Mouse (Mus musculus) ES-E14 (cell line): ENCODE measurements at regions not wholly inside any gene's neighbourhood (a gene's known extent, or its start where the extent isn't known, plus 50 kb on each side); places are given as distances from the start of the nearest gene placed in this dataset.

Experiments
- DNase-seq: peaks from one replicate; pipeline ENCODE4 v3.0.0-alpha.2; 2013; ENCODE audit warnings: low read depth, low spot score
- H3K27ac ChIP-seq: 2 replicates; pipeline ENCODE4 v1.5.1; 2012; ENCODE audit warnings: low read depth, mild to moderate bottlenecking, low read length, moderate library complexity, mixed read lengths; ENCODE audit not compliant: poor library complexity, insufficient read depth, severe bottlenecking
- H3K36me3 ChIP-seq: 2 replicates; pipeline ENCODE4 v1.6.1; 2012; ENCODE audit warnings: mild to moderate bottlenecking, low read length, moderate library complexity, mixed read lengths; ENCODE audit not compliant: control insufficient read depth, poor library complexity, insufficient read depth, severe bottlenecking
- H3K4me1 ChIP-seq, 2 experiments: fragments of 150-350 bp in 1 of 2; sonication (generic) in 1 of 2; 2 replicates each; pipeline ENCODE4 v1.6.1; 2012; ENCODE audit warnings: low read length in 2 of 2, mild to moderate bottlenecking in 1 of 2, mixed read lengths in 1 of 2; ENCODE audit not compliant: control insufficient read depth in 2 of 2, insufficient read depth in 2 of 2, poor library complexity in 1 of 2
- H3K4me3 ChIP-seq, 2 experiments: fragments of 150-350 bp in 1 of 2; sonication (generic) in 1 of 2; 2 replicates each; pipeline ENCODE4 v1.5.1; 2012; ENCODE audit warnings: low read length in 2 of 2, low read depth in 1 of 2, mild to moderate bottlenecking in 1 of 2, mixed read lengths in 1 of 2; ENCODE audit not compliant: insufficient read depth in 1 of 2, poor library complexity in 1 of 2, severe bottlenecking in 1 of 2
- H3K9ac ChIP-seq: 2 replicates; pipeline ENCODE4 v1.6.1; 2012; ENCODE audit warnings: low read depth, mild to moderate bottlenecking, low read length, mixed read lengths; ENCODE audit not compliant: poor library complexity, insufficient read depth, severe bottlenecking
- H3K9me3 ChIP-seq: fragments of 150-350 bp; sonication (generic); 2 replicates; pipeline ENCODE4 v1.6.1; 2012; ENCODE audit warnings: low read depth, mild to moderate bottlenecking, low read length; ENCODE audit not compliant: control insufficient read depth, insufficient read depth
- CHD2 ChIP-seq: IDR thresholded peaks from 2 replicates; pipeline ENCODE4 v1.6.1; 2014; ENCODE audit warnings: mild to moderate bottlenecking, low read depth, low read length, inconsistent platforms
- HCFC1 ChIP-seq: IDR thresholded peaks from 2 replicates; pipeline ENCODE4 v1.6.1; 2012; ENCODE audit warnings: low read length, inconsistent platforms, borderline replicate concordance; ENCODE audit not compliant: insufficient read depth
- MAFK ChIP-seq: IDR thresholded peaks from 2 replicates; pipeline ENCODE4 v1.6.1; 2014; ENCODE audit warnings: mild to moderate bottlenecking, low read depth, low read length, inconsistent platforms; ENCODE audit not compliant: insufficient read depth
- ZC3H11A ChIP-seq: IDR thresholded peaks from 2 replicates; pipeline ENCODE4 v1.6.1; 2012; ENCODE audit warnings: low read depth, mild to moderate bottlenecking, inconsistent platforms, low read length, borderline replicate concordance
- ZNF384 ChIP-seq: IDR thresholded peaks from 2 replicates; pipeline ENCODE4 v1.6.1; 2012; ENCODE audit warnings: low read depth, low read length, inconsistent platforms
- in situ Hi-C, 2 experiments: fragments of 600-800 bp; cut with MboI; formaldehyde crosslinking; loops; one replicate each; pipeline ENCODE4 v1.15.1; 2025; ENCODE audit warnings: low sequenced_read_pairs in 2 of 2, inconsistent platforms in 1 of 2; ENCODE audit not compliant: unreplicated experiment in 2 of 2

GRCm38 (mm10) chr4:95169702-95170101 is 117.7 kb upstream of the Jun start:
- Histone ChIP-seq H3K9me3 (no peaks in the 10 kb centered on the region), H3K27ac (no peak overlapping the region), H3K4me1 (no peaks in the 10 kb centered on the region), H3K4me3 (no peak overlapping the region), H3K9ac (no peak overlapping the region), H3K36me3 (no peaks in the 10 kb centered on the region)
- TF ChIP-seq HCFC1 (no peak), CHD2 (no peak), ZC3H11A (no peak), MAFK (no peak), ZNF384 (no peak)
- DNase-seq: no peak
- in situ Hi-C loops: no loop called here

DNA sequence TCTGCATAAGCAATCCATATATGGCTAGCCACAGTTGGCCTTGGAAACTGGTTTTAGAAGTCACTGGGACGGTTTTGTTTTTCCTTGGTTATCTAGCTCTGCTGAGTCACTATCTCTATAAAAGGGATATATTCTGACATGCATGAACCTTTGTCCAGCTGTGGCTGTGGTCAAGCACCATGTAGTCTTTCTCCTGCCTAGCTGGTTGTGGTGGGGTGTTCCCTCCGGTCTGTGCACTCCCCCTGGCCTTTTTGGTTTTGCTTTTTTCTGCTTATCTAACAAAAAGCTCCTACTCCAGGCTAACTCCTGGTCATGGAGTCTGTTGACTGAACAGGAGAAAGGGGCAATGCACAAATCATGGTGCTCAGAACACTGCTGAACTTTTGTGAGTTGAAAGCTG is 125.7 kb upstream of the Jun start:
- in situ Hi-C loops: no loop called here
- DNase-seq: no peak
- Histone ChIP-seq H3K36me3 (no peaks in the 10 kb centered on the region), H3K9me3 (no peaks in the 10 kb centered on the region), H3K9ac (no peak overlapping the region), H3K4me1 (0 out of 4 replicates have a peak, but pooled peaks cover 0 to 2% of the 10 kb centered on the region in 2 experiments), H3K4me3 (no peak overlapping the region), H3K27ac (no peak overlapping the region)
- TF ChIP-seq ZNF384: no peak
- TF ChIP-seq MAFK: no peak
- no peak for TF ChIP-seq HCFC1
- no peak for TF ChIP-seq CHD2
- no peak for TF ChIP-seq ZC3H11A

DNA sequence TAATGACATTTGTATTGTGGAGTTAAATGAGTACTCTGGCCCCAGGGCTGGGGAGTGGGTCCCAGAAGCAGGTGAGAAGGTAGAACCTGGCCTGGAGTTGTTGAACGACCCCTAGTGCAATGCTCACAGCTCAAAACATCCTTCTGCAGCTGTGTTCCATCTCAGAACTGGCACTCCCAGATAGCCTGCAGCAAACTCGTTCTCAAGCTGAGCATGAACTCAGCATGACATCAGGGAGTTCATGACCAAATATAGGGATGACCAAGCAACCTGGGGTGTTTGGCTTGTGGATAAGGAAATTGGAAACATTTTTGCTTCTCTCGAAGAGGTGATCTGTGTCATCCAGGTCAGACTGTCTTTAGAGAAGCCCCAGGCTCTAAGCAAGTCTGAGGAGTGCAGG is 126.4 kb upstream of the Jun start:
- no peak overlapping the region for H3K27ac ChIP-seq
- TF ChIP-seq CHD2 (no peak), MAFK (no peak), HCFC1 (no peak), ZC3H11A (no peak), ZNF384 (no peak)
- no peak overlapping the region for H3K4me3 ChIP-seq

GRCm38 (mm10) chr4:95178900-95179299 is 126.9 kb upstream of the Jun start:
- no peak for DNase-seq
- no peaks in the 10 kb centered on the region for H3K9me3 ChIP-seq
- H3K9ac ChIP-seq: no peak overlapping the region
- in situ Hi-C loops: no loop called here
- H3K4me1 ChIP-seq: 0 out of 4 replicates have a peak, but pooled peaks cover 0 to 2% of the 10 kb centered on the region in 2 experiments
- no peaks in the 10 kb centered on the region for H3K36me3 ChIP-seq
- no peak overlapping the region for H3K27ac ChIP-seq
- TF ChIP-seq ZC3H11A (no peak), MAFK (no peak), HCFC1 (no peak), CHD2 (no peak), ZNF384 (no peak)
- H3K4me3 ChIP-seq: no peak overlapping the region

More for the DNA sequence above, 126.4 kb upstream of the Jun start:
- Histone ChIP-seq H3K36me3 (no peaks in the 10 kb centered on the region), H3K9ac (no peak overlapping the region), H3K4me1 (0 out of 4 replicates have a peak, but pooled peaks cover 0 to 2% of the 10 kb centered on the region in 2 experiments), H3K9me3 (no peaks in the 10 kb centered on the region)
- DNase-seq: no peak
- in situ Hi-C loops: no loop called here

- Histone ChIP-seq H3K4me1 (peaks cover 0 to 2% of the 10 kb centered on the region in 2 experiments; a peak in 1 of 4 replicates), H3K4me3 (no peak overlapping the region), H3K9me3 (no peaks in the 10 kb centered on the region), H3K9ac (no peak overlapping the region), H3K36me3 (no peaks in the 10 kb centered on the region), H3K27ac (no peak overlapping the region)
- no peak for DNase-seq
- in situ Hi-C loops: no loop called here
- TF ChIP-seq MAFK (no peak), CHD2 (no peak), ZC3H11A (no peak), ZNF384 (no peak), HCFC1 (no peak)
Observed at GRCm38 (mm10) chr4:95180446-95180845, 128.4 kb upstream of the Jun start.
